Mouse (Mus musculus) MEL (cell line): ENCODE data around the gene 1700113H08Rik. TPM values are rescaled to one million over a fixed set of nuclear protein-coding genes. Genes with fewer than 3 reads are reported as not detected.

Experiments
- DNase-seq: peaks from one replicate; pipeline ENCODE4 v3.0.0; 2011; ENCODE audit warnings: low read depth, low spot score
- H3K27ac ChIP-seq: 2 replicates; pipeline ENCODE4 v1.5.1; 2012; ENCODE audit warnings: low read depth, mild to moderate bottlenecking, control low read depth, low read length, moderate library complexity; ENCODE audit not compliant: control insufficient read depth
- H3K27me3 ChIP-seq, 2 experiments: fragments of 150-350 bp in 1 of 2; sonication (generic) in 1 of 2; 2 replicates each; pipeline ENCODE4 v1.6.1; 2012; ENCODE audit warnings: low read length in 2 of 2, mild to moderate bottlenecking in 2 of 2, improper control_type of control experiment in 1 of 2, moderate library complexity in 1 of 2; ENCODE audit not compliant: insufficient read depth in 2 of 2, control insufficient read depth in 1 of 2
- H3K36me3 ChIP-seq, 2 experiments: 2 replicates each; pipeline ENCODE4 v1.6.1; 2012 to 2014; ENCODE audit warnings: low read length in 2 of 2, improper control_type of control experiment in 1 of 2, inconsistent platforms in 1 of 2, mild to moderate bottlenecking in 1 of 2; ENCODE audit not compliant: insufficient read depth in 2 of 2, control insufficient read depth in 1 of 2
- H3K4me1 ChIP-seq, 2 experiments: fragments of 150-350 bp in 1 of 2; sonication (generic) in 1 of 2; 2 replicates each; pipeline ENCODE4 v1.6.1; 2012; ENCODE audit warnings: low read length in 2 of 2, improper control_type of control experiment in 1 of 2, mild to moderate bottlenecking in 1 of 2; ENCODE audit not compliant: insufficient read depth in 2 of 2, control insufficient read depth in 1 of 2
- H3K4me3 ChIP-seq, 2 experiments: fragments of 150-350 bp in 1 of 2; sonication (generic) in 1 of 2; 2 replicates each; pipeline ENCODE4 v1.5.1; 2012; ENCODE audit warnings: low read depth in 2 of 2, low read length in 2 of 2, mild to moderate bottlenecking in 2 of 2, moderate library complexity in 2 of 2, control low read depth in 1 of 2, improper control_type of control experiment in 1 of 2; ENCODE audit not compliant: control insufficient read depth in 1 of 2, insufficient read depth in 1 of 2
- H3K79me2 ChIP-seq: 2 replicates; pipeline ENCODE4 v1.6.1; 2012; ENCODE audit warnings: mild to moderate bottlenecking, low read length, moderate library complexity; ENCODE audit not compliant: control insufficient read depth, poor library complexity, insufficient read depth
- H3K9ac ChIP-seq: 2 replicates; pipeline ENCODE4 v1.6.1; 2012; ENCODE audit warnings: low read depth, mild to moderate bottlenecking, control low read depth, low read length, moderate library complexity; ENCODE audit not compliant: control insufficient read depth, poor library complexity, severe bottlenecking
- H3K9me3 ChIP-seq: fragments of 150-350 bp; sonication (generic); replicated peaks from 2 replicates; pipeline ENCODE4 v1.6.1; 2012; ENCODE audit warnings: mild to moderate bottlenecking, low read length, improper control_type of control experiment, moderate library complexity; ENCODE audit not compliant: insufficient read depth
- BHLHE40 ChIP-seq: IDR thresholded peaks from 2 replicates; pipeline ENCODE4 v1.6.1; 2012; ENCODE audit warnings: low read depth, mild to moderate bottlenecking, inconsistent platforms, low read length, improper control_type of control experiment, borderline replicate concordance
- CTCF ChIP-seq, 3 experiments: IDR thresholded peaks in 2 of 3; conservative IDR thresholded peaks in 1 of 3; 2 replicates each; pipeline ENCODE4 v1.5.1; 2011 to 2012; ENCODE audit warnings: low read length in 3 of 3, low read depth in 2 of 3, mild to moderate bottlenecking in 2 of 3, improper control_type of control experiment in 1 of 3, inconsistent platforms in 1 of 3, mixed read lengths in 1 of 3, moderate library complexity in 1 of 3; ENCODE audit not compliant: control insufficient read depth in 1 of 3, insufficient read depth in 1 of 3, poor library complexity in 1 of 3, severe bottlenecking in 1 of 3
- ELF1 ChIP-seq: IDR thresholded peaks from 2 replicates; pipeline ENCODE4 v1.6.1; 2014; ENCODE audit warnings: low read depth, mild to moderate bottlenecking, inconsistent platforms, low read length, improper control_type of control experiment, moderate library complexity
- EP300 ChIP-seq, 2 experiments: IDR thresholded peaks; 2 replicates each; pipeline ENCODE4 v1.6.1; 2011; ENCODE audit warnings: improper control_type of control experiment in 2 of 2, low read length in 2 of 2, low read depth in 1 of 2, mild to moderate bottlenecking in 1 of 2
- GATA1 ChIP-seq: IDR thresholded peaks from 2 replicates; pipeline ENCODE4 v1.6.1; 2011; ENCODE audit warnings: low read depth, low read length, improper control_type of control experiment
- KAT2A ChIP-seq: conservative IDR thresholded peaks from 2 replicates; pipeline ENCODE4 v1.6.1; 2012; ENCODE audit warnings: low read depth, low read length, improper control_type of control experiment, inconsistent platforms
- MEF2A ChIP-seq: IDR thresholded peaks from 2 replicates; pipeline ENCODE4 v1.6.1; 2014; ENCODE audit warnings: low read depth, mild to moderate bottlenecking, inconsistent platforms, low read length, improper control_type of control experiment; ENCODE audit not compliant: poor library complexity, insufficient replicate concordance, severe bottlenecking; ENCODE audit errors: extremely low read depth
- MXI1 ChIP-seq: IDR thresholded peaks from 2 replicates; pipeline ENCODE4 v1.6.1; 2011; ENCODE audit warnings: mild to moderate bottlenecking, low read depth, low read length, improper control_type of control experiment
- NRF1 ChIP-seq: IDR thresholded peaks from 2 replicates; pipeline ENCODE4 v1.6.1; 2014; ENCODE audit warnings: low read depth, mild to moderate bottlenecking, inconsistent platforms, low read length, improper control_type of control experiment, moderate library complexity; ENCODE audit not compliant: poor library complexity, insufficient read depth, severe bottlenecking
- POLR2AphosphoS2 ChIP-seq: IDR thresholded peaks from 2 replicates; pipeline ENCODE4 v1.6.1; 2011; ENCODE audit warnings: low read length, improper control_type of control experiment
- RAD21 ChIP-seq: IDR thresholded peaks from 2 replicates; pipeline ENCODE4 v1.6.1; 2011; ENCODE audit warnings: mild to moderate bottlenecking, low read depth, low read length, improper control_type of control experiment
- RCOR1 ChIP-seq: IDR thresholded peaks from 2 replicates; pipeline ENCODE4 v1.6.1; 2012; ENCODE audit warnings: low read depth, mild to moderate bottlenecking, inconsistent platforms, low read length, improper control_type of control experiment
- SIN3A ChIP-seq: IDR thresholded peaks from 2 replicates; pipeline ENCODE4 v1.6.1; 2012; ENCODE audit warnings: low read length, improper control_type of control experiment, inconsistent platforms
- SMC3 ChIP-seq: IDR thresholded peaks from 2 replicates; pipeline ENCODE4 v1.6.1; 2011; ENCODE audit warnings: low read depth, low read length, improper control_type of control experiment
- TBP ChIP-seq: IDR thresholded peaks from 2 replicates; pipeline ENCODE4 v1.8.0; 2011; ENCODE audit warnings: low read depth, low read length, improper control_type of control experiment
- TCF12 ChIP-seq: IDR thresholded peaks from 2 replicates; pipeline ENCODE4 v1.6.1; 2014; ENCODE audit warnings: low read depth, mild to moderate bottlenecking, inconsistent platforms, low read length, improper control_type of control experiment, moderate library complexity
- UBTF ChIP-seq: IDR thresholded peaks from 2 replicates; pipeline ENCODE4 v1.6.1; 2012; ENCODE audit warnings: low read depth, mild to moderate bottlenecking, inconsistent platforms, low read length, improper control_type of control experiment, moderate library complexity, borderline replicate concordance; ENCODE audit not compliant: insufficient read depth
- USF1 ChIP-seq: IDR thresholded peaks from 2 replicates; pipeline ENCODE4 v1.6.1; 2014; ENCODE audit warnings: low read depth, mild to moderate bottlenecking, inconsistent platforms, low read length, improper control_type of control experiment, moderate library complexity
- ZC3H11A ChIP-seq: IDR thresholded peaks from 2 replicates; pipeline ENCODE4 v1.6.1; 2012; ENCODE audit warnings: low read depth, mild to moderate bottlenecking, inconsistent platforms, low read length, improper control_type of control experiment
- ZKSCAN1 ChIP-seq: IDR thresholded peaks from 2 replicates; pipeline ENCODE4 v1.6.1; 2012; ENCODE audit warnings: low read depth, mild to moderate bottlenecking, inconsistent platforms, low read length, improper control_type of control experiment, moderate library complexity
- ZMIZ1 ChIP-seq: IDR thresholded peaks from 2 replicates; pipeline ENCODE4 v1.6.1; 2012; ENCODE audit warnings: low read depth, mild to moderate bottlenecking, inconsistent platforms, low read length, improper control_type of control experiment, moderate library complexity
- ZNF384 ChIP-seq: IDR thresholded peaks from 2 replicates; pipeline ENCODE4 v1.6.1; 2012; ENCODE audit warnings: low read depth, mild to moderate bottlenecking, inconsistent platforms, low read length, improper control_type of control experiment
- polyA plus RNA-seq, 2 experiments: library from polyadenylated mRNA; stranded (reverse) in 1 of 2; unstranded in 1 of 2; fragments of >175 nt in 1 of 2; fragments of >200 nt in 1 of 2; gene quantifications; 2 replicates each; pipeline versions ENCODE4 v1.2.1 to v1.2.4; 2012; ENCODE audit warnings: low replicate concordance in 2 of 2, low read depth in 1 of 2; ENCODE audit not compliant: insufficient read length in 2 of 2, insufficient read depth in 1 of 2, missing spikeins in 1 of 2
- total RNA-seq: library from RNA; depleted of rRNA; stranded (reverse); fragments of 300-350 nt; gene quantifications from 2 replicates; pipeline ENCODE4 v1.2.3, GENCODE M21; 2012

The 1700113H08Rik gene
- total and polyA plus RNA-seq, 3 experiments, result not detected

DNA sequence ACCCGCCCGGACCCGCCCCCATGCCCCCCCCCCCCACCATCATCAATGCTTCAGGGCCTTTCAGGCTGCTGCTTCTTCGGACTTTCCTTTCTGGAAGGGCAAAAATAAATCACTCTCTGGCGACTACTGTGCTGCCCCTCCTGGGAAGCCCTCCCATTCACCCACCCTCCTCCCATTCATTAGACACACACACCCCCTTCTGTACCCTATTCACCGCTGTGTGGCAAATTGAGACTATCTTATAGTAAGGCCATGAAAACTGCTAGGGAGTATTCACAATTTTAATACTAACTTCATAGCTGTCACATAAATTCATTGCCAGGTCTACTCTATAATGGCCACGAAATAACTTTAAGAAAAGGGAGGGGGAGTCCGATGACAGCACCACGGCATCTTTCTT lies 1.1 kb downstream of the 1700113H08Rik start:
- Histone ChIP-seq H3K4me3 (no peak overlapping the region), H3K4me1 (no peaks in the 10 kb centered on the region), H3K9me3 (no peaks in the 10 kb centered on the region), H3K27ac (no peak overlapping the region), H3K9ac (no peak overlapping the region), H3K27me3 (no peaks in the 10 kb centered on the region), H3K36me3 (no peaks in the 10 kb centered on the region), H3K79me2 (no peaks in the 10 kb centered on the region; the same call in 1 of the 2 replicates)
- DNase-seq, result no peak
- TF ChIP-seq SMC3 (no peak), NRF1 (no peak), MXI1 (no peak)

DNA sequence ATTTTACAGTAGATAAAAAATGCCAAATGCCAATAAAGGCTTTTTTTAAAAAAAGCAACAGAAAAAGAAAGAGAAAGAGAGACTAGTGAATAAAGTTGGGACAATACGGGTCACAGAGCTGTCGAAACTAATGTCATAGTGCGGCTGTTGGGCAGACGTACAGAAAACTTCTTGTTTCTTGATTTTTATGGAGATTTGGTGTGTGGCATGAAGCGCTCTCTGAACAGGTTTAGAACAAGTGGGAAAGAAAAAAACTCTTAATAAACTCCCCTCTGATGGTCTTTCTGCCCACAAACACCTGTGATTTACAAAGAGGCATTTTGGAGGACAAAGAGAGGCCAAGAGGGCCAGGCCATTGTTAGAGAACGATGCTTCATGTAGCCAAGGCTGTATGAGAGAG lies 1.6 kb downstream of the 1700113H08Rik start:
- H3K36me3 ChIP-seq, result no peaks in the 10 kb centered on the region

DNA sequence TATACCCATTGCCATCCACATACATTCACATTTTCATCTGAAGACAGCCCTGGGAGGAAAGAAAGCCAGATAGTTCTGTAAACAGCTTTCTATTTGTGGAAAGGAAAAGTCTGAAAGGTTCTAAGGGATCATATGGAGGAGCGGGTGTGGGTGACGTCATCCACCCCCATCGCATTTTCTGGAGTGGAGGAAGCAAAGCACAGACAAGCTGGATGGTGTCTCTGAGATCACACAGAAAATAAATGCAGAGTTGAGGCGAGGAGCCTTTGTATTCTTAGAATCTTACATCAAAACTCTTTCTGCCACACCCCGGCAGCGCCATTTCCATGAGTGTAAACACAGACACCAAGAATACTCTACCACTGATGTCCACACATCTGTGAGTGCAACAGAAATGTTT lies 26.4 kb downstream of the 1700113H08Rik start:
- no peaks in the 10 kb centered on the region for H3K36me3 ChIP-seq
- DNase-seq, result no peak
- no peaks in the 10 kb centered on the region for H3K4me1 ChIP-seq
- no peaks in the 10 kb centered on the region for H3K9me3 ChIP-seq
- no peaks in the 10 kb centered on the region for H3K79me2 ChIP-seq
- H3K4me3 ChIP-seq, result no peak overlapping the region
- no peak overlapping the region for H3K9ac ChIP-seq
- no peak for TF ChIP-seq BHLHE40
- TF ChIP-seq TCF12, result no peak
- no peak for TF ChIP-seq MEF2A
- no peak for TF ChIP-seq RCOR1
- TF ChIP-seq ZMIZ1, result no peak
- H3K27me3 ChIP-seq, result no peaks in the 10 kb centered on the region
- no peak overlapping the region for H3K27ac ChIP-seq

More for the DNA sequence above, 1.6 kb downstream of the 1700113H08Rik start:
- no peak for DNase-seq
- TF ChIP-seq ZC3H11A, result no peak
- no peak for TF ChIP-seq ELF1
- TF ChIP-seq TCF12, result no peak
- TF ChIP-seq GATA1, result no peak
- TF ChIP-seq NRF1, result no peak
- no peak for TF ChIP-seq USF1
- no peak for TF ChIP-seq EP300 (IDR thresholded peaks at IDR 0.05; ENCODE audit: low read depth in 1 of 2, low read length in 2 of 2)
- TF ChIP-seq ZNF384, result no peak
- TF ChIP-seq ZMIZ1, result no peak
- TF ChIP-seq RAD21, result no peak
- TF ChIP-seq CTCF (IDR thresholded peaks at IDR 0.05 in 2 of 3, conservative IDR thresholded peaks at IDR 0.05 in 1 of 3; ENCODE audit: control insufficient read depth in 1 of 3, insufficient read depth in 1 of 3, low read depth in 2 of 3, low read length in 3 of 3, poor library complexity in 1 of 3, severe bottlenecking in 1 of 3), result no peak
- no peak for TF ChIP-seq TBP
- TF ChIP-seq MXI1, result no peak
- no peak for TF ChIP-seq UBTF
- no peak for TF ChIP-seq KAT2A
- no peak for TF ChIP-seq ZKSCAN1
- no peak for TF ChIP-seq POLR2AphosphoS2
- no peak for TF ChIP-seq SIN3A
- TF ChIP-seq MEF2A, result no peak
- TF ChIP-seq, all 39 proteins: peak for 0
- Histone ChIP-seq H3K79me2 (no peaks in the 10 kb centered on the region), H3K9me3 (no peaks in the 10 kb centered on the region), H3K4me1 (no peaks in the 10 kb centered on the region), H3K4me3 (no peak overlapping the region), H3K9ac (no peak overlapping the region), H3K27me3 (no peaks in the 10 kb centered on the region), H3K27ac (no peak overlapping the region)
